Mouse (Mus musculus): ENCODE measurements at regions not wholly inside any gene's neighbourhood (a gene's known extent, or its start where the extent isn't known, plus 50 kb on each side); places are given as distances from the start of the nearest gene placed in this dataset.

DNA sequence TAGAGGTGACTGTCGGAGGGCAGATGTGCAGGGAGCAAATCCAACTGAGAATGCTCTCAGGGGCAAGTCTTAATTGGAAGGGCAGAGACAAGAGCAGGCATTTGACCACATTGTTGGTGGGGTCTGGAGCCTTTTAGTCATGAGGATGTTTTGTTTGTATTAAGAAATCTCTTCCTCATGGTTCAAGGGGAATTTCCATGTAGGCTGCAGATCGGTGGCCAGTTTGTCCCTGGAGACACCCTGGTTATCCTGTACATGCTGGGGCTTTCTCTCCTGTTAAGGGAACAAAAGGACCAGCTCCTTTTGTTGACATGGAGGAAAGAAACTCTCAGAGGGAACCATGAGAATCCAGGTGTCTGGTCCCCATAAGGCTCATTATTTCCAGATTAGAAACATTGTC is 174.4 kb downstream of the Rab11fip4 start:
- no peak for DNase-seq (ENCODE audit: low read depth in 1 of 2, low spot score in 2 of 2)

DNA sequence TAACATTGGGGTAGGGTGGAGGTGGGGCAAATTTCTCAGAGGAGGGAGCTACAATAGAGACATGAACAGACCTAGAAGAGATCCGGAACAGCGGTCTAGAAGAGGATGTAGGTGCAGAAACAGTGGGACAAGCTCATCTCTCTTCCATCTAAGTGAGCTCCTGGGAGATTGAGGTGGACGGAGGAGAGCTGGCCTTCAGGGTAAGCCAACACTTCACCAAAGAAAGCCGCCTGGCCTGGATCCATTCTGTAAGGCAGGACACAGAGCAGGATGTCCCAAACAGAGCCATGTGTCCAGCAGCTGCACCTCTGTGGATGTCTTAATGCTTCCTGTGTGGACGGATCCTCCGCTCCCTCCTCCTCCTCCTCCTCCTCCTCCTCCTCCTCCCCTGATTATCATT is 173.0 kb downstream of the Rab11fip4 start:
- no peak for DNase-seq (ENCODE audit: low read depth in 1 of 2, low spot score in 2 of 2)

DNA sequence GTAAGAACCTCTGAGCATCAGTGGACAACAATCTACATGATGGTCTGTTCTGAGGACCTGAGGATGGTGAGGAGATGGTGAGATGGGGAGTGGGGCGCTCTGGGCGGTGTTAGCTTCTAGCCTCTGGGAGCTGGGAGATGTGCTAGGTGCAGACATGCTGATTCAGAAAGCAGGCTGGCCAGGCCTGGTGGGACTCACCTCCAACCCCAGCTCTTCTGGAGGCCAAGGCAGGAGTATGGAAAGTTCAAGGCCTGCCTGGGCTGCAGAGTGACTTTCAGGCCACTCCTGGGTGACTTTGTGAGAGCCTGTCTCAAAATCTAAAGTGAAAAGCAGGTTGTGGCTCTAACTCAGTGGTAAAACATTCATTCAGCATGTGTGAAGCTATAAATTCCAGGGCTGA is 171.6 kb downstream of the Rab11fip4 start:
- no peak for DNase-seq (ENCODE audit: low read depth in 1 of 2, low spot score in 2 of 2)

DNA sequence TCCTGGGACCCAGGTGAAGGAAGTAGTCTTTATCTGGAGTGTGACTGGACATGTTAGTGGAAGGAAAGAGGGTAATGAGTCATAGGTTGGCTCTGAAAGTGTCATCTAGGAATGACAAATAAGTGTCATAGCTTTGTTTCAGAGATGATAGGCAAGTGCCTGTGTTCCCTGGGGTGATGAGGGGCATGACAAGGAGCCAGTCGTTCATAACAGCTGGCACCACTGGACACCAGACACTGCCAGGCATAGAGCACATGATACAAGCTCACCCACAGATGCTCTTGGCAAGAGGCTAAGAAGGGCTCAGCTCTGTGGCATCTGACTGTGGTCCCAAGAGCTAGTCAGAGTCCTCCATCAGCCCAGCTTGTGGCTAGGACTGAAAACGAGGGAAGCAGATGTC is 171.0 kb downstream of the Rab11fip4 start:
- DNase-seq (ENCODE audit: low read depth in 1 of 2, low spot score in 2 of 2): no peak

DNA sequence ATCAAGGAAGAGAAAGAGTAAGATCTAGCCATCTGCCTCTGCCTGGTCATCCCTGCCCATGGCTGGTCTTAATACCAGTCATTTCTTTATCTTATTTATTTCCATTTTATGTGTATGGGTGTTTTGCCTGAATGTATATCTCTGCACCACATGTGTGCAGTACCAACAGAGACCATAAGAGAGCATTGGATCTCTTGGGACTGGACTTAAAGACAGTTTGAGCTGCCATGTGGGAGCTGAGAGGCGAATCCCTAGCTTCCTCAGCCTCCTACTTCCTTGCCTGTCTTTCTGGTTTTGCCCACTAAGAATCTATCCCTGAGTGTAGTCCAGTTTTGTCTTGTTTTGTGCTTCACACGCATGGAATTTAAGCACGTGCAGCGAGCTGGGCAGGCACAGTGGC is 169.5 kb downstream of the Rab11fip4 start:
- DNase-seq (ENCODE audit: low read depth in 1 of 2, low spot score in 2 of 2): no peak

DNA sequence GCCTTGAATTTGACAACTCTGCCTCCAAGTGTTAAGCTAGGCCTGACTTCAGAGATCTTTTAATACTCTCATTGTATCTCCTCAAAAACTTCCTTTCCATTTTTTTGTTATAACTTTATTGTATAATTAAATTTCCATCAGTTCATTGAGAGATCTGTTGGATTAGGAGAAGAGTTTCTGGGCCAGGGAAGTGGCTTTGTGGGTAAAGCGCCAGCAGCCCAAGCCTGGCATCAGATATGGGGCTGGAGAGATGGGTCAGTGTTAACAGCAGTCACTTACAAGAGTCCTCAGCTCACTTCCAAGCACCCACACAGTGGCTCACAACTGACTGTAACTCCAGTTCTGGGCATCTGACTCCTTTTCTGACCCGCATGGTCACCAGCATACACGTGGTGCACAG is 167.3 kb downstream of the Rab11fip4 start:
- DNase-seq (ENCODE audit: low read depth in 1 of 2, low spot score in 2 of 2): no peak

DNA sequence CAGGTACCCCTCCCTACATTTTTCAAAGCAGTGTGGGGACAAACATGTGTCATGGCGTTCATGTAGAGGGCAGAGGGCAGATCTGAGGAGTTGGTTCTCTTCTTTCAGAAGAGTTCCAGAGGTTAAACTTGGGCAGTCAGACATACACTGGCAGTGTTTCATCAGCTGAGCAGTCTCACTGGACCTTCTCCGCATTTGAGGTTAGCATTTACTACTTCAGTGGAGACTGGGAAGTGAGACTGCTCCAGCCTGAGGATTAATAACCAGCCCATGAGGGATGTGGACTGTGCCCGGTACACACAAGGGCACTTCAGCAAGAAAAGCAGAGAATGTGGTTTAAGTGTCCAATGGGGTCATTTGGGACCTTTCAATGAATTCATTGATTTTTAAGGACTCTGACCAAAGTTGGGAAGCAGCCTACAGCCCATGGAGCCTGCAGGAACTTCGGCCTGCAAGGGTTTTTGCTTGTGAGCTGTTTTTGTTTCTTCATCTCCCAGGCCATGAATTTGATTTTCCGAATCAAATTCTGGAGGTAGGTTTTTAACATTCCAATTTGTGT is 166.6 kb downstream of the Rab11fip4 start:
- no peak for DNase-seq (ENCODE audit: low read depth in 1 of 2, low spot score in 2 of 2)

DNA sequence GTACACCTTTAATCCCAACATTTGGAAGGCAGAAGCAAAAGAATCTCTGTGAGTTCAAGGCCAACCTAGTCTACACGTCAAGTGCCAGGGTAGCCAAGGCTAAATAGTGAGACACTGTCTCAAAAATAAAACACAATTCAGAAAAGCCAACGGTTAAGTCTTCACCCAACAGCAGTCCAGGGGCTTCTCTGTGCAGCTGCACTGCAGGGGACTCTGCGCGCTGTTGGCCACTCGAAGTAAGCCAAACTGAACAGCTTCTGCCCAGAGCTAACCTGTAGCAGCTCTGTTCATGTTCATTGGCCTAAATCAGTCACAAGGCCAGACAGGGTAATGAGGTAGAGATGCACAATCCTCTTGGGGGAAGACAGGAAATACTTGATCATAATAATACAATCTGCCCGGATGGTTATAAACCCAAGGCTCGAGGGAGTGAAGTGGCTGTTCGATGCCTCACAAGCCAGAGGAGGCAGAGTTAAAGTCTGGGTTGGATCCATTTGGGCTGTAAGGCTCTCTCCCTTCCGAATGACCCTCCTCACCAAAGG is 165.4 kb downstream of the Rab11fip4 start:
- DNase-seq (ENCODE audit: low read depth in 1 of 2, low spot score in 2 of 2): no peak

DNA sequence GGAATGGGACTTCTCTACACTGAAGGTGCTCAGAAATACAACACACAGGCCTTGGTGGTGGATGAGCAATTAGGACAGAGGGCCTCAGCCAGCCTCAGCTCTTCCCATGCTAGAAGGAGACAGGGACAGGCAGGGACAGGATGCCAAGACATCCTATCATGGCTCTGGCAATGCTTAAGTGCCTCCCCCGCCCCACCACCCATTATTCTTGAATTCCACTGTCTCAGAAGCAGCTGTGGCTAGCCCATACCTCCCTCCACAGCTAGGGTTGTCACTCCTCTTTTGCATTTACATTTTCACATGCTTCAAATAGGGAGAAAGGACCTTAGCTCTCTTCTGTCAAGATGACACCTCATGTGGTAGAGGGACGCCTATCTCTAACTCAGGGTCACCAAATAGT is 162.5 kb downstream of the Rab11fip4 start:
- DNase-seq (ENCODE audit: low read depth in 1 of 2, low spot score in 2 of 2): no peak

DNA sequence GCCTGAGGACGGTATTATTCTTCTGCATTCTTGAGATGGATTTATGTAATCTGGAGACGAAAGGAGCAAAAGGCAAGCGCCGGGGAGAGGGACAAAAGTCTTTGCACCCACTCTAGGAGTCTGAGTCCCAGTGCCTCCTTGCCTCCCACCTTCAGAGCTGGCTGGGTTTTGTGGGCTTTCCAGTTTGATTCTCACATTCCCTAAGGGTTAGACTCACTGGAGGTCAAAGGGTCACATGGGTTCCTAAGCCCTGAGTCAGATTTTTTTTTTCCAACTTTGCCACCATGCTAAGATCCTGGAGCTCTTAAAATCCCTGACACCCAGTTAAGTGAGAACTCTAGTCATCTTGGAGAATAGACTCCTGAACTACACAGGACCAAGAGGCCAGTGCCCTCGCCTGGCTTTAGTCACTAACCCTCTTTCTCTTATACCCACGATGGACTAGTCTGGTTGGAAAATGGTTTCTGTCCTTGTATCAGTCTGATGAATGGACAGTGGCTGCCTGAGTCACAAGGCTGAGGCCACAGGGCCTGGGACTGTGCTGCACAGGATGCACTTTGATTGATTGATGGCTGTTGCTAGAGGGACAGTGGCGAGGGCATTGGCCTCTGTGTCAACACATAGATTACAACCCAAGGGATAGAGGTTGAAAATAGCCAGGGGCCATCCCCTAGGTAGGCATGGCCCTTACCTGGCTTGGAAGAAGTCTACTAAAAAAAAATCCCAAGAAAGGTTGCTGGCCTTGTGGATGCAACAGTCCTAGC is 161.9 kb downstream of the Rab11fip4 start:
- no peak for DNase-seq (ENCODE audit: low read depth in 1 of 2, low spot score in 2 of 2)

DNA sequence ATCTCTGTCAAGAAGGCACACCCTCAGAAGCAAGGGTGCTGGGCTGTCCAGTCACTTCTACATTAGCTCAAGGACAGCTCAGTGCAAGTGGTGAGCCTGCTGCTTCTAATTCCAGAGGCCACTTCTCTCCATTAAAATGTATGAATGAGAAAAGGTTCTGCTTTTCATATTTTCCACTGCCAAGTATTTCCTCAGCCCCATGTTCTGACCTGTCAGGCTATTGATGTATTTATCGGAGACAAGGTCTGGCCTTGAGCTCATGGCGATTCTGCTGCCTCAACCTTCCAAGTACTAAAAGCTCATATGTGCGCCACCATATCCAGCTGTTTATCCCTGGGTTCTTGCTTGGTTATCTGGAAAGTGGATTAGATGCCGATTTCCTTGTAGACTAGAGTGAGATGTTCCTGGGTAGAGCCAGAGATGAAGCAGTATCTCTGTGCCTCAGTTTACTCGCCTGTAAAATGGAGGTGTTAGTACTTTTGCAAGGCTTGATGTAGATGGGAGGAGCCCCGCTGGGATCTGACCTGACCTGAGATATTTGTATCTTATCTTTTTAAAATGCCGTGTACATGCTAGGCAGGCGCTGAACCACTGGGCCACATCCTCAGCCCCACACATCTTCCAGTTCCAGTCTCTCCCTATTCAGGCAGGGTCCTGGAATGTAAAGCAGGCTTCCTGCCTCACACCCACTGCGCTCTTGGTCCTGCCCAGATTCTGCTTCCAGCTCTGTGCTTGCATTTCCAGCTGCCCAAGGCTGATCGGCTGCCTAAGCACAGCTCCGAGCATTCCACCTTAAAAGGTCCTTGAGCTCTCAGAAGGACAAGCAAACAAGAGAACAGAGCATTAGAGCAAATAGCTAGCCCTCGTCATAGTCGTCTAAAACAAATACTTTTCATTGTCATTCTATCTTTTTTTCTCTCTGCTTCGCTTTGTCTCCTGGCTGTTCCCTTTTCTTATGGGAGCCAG is 161.0 kb downstream of the Rab11fip4 start:
- DNase-seq (ENCODE audit: low read depth in 1 of 2, low spot score in 2 of 2): no peak

DNA sequence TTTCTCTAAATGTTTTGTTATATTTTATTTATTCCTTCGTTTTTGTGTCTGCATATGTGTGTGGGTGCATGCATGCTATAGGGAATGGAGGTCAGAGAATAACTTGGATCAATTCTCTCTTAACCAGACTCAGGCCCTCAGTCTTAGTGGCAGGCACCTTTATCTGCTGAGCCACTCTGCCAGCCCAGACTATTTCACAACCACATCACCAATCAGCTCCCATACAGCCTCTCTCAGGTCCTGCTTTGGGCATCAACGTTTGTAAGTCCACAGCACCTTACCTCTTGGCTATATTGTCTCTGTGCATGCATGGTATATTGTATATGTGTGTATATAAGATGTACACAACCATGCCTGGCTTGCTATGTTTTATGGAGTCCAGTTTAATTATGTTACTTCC is 159.9 kb downstream of the Rab11fip4 start:
- no peak for DNase-seq (ENCODE audit: low read depth in 1 of 2, low spot score in 2 of 2)

DNA sequence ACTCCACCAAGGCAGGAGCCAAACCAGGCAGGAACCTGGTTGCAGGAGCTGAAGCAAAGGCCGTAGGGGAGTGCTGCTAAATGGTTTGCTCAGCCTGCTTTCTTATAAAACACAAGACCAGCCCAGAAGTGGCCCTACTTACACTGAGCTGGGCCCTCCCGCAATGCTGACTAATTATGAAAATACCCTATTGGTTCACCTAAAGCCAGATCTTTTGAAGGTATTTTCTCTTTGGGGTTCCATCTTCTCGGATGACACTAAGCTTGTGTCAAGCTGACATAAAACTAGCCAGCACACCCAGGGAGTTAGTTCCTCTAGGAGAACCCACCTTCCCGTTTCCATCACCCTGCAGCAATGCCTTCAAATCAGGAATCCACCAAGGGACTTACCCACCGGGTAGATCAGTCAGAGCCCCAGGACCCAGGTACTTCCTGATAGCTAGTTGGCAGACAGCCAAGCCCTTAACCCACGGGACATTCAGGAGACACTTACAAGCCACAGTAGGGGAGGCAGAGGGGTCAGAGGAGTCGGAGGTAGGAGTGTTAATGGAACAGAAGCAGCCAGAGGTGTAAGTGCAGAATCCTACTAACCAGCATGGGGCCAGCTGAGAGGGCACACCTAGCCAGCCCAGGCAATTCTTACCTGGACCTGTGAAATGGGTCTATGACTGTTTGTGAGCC is 158.9 kb downstream of the Rab11fip4 start:
- no peak for DNase-seq (ENCODE audit: low read depth in 1 of 2, low spot score in 2 of 2)

DNA sequence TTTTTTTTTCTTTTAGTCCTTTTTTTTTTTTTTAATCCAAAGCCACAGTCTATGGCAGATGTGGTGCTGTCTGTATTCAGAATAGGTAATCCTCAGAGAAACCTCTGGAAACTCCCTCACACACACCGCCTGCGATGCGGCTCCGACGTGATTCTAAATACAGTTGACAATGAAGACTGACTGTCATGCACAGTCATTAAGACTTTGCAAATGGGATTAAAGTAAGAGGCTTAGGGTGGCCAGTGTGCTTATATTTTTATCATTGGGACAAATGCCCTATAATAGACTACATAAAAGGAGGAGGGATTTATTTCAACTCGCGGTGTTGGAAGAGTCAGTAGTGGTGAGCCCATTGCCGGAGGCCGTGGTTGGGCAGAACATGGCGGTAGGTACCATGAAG is 158.1 kb downstream of the Rab11fip4 start:
- no peak for DNase-seq (ENCODE audit: low read depth in 1 of 2, low spot score in 2 of 2)

DNA sequence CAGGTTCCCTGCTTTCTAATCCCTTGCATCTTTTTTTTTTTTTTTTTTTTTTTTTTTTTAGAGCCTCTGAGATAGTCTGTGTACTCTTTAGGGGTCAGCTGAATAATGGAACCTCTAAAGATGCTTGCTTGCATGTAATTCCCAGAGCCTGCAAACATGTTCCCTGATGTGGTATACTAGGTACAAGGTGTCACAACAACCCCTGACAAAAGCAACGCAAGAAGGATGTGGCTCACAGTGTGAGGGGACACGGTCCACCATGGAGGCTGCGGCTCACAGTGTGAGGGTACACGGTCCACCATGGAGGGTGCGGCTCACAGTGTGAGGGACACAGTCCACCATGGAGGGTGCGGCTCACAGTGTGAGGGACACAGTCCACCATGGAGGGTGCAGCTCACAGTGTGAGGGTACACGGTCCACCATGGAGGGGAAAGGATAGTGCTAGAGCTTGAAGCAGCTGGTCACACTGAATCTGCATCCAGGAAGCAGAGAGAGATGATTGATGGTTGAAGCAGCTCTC is 157.7 kb downstream of the Rab11fip4 start:
- no peak for DNase-seq (ENCODE audit: low read depth in 1 of 2, low spot score in 2 of 2)

DNA sequence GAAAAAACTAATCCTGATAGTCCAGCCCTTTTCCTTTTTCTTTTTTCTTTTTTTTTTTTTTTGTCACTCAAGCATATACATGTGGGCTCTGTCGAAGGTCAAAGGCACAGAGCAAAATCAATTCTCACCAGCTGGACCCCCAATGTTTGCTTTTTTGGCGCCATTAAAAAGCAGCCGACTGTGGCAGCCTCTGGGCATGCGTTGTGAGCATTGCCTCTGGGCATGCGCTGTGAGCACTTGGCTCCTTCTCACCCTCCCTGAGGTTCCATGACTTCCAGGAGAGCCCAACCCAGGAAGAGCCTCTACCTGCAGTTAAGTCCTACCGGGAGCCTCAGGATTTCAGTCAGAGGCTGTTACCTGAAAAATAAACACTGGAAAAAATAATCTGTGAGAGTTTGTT is 156.8 kb downstream of the Rab11fip4 start:
- DNase-seq (ENCODE audit: low read depth in 1 of 2, low spot score in 2 of 2): no peak
